Mouse (Mus musculus) CD8-positive naive resting alpha-beta T cell, adult 2 months (primary cell): ENCODE results near the gene Gpr82.

ENCODE experiments used
- DNase-seq, 2 experiments: peaks; one replicate each; pipeline ENCODE4 v3.0.0; 2022; ENCODE audit warnings: low read depth in 2 of 2, low spot score in 2 of 2

Gpr82 gene

GRCm38 (mm10) chrX:13661063-13661462, at the start of gene Gpr82:
Gpr82 (plus strand) TSS chrX:13661363.
- no peak for DNase-seq

- DNase-seq: no peak
These were observed 49.0 kb upstream of the Gpr82 start for GRCm38 (mm10) chrX:13612115-13612514.

- no peak for DNase-seq
These were observed 44.4 kb upstream of the Gpr82 start for GRCm38 (mm10) chrX:13616726-13617125.

GRCm38 (mm10) chrX:13617294-13617693, 43.9 kb upstream of the Gpr82 start:
- DNase-seq: no peak

GRCm38 (mm10) chrX:13618476-13618875, 42.7 kb upstream of the Gpr82 start:
- DNase-seq: no peak

GRCm38 (mm10) chrX:13621473-13621872, 39.7 kb upstream of the Gpr82 start:
- no peak for DNase-seq

- no peak for DNase-seq
These were observed 38.5 kb upstream of the Gpr82 start for GRCm38 (mm10) chrX:13622654-13623053.

- no peak for DNase-seq
These were observed 29.4 kb upstream of the Gpr82 start, which contains the start of gene Gpr34 for GRCm38 (mm10) chrX:13631599-13632283. Gpr34 (plus strand) TSS chrX:13632089.

- no peak for DNase-seq
These were observed 24.8 kb upstream of the Gpr82 start for GRCm38 (mm10) chrX:13636398-13636797.

- no peak for DNase-seq
These were observed 22.3 kb upstream of the Gpr82 start for GRCm38 (mm10) chrX:13638894-13639293.

- DNase-seq: no peak
These were observed 9.3 kb upstream of the Gpr82 start for GRCm38 (mm10) chrX:13651889-13652288.

- DNase-seq: no peak
These were observed 8.9 kb upstream of the Gpr82 start for GRCm38 (mm10) chrX:13652291-13652690.

GRCm38 (mm10) chrX:13655005-13655421, 6.2 kb upstream of the Gpr82 start:
- peak in 1 of 2 experiments; percentile 21 for DNase-seq

- no peak for DNase-seq
These were observed 5.3 kb upstream of the Gpr82 start for GRCm38 (mm10) chrX:13655906-13656305.

GRCm38 (mm10) chrX:13656721-13657120, 4.4 kb upstream of the Gpr82 start:
- peak; percentile 19 to 27 for DNase-seq

GRCm38 (mm10) chrX:13658616-13659140, 2.5 kb upstream of the Gpr82 start:
- no peak for DNase-seq

- no peak for DNase-seq
These were observed 1.8 kb upstream of the Gpr82 start for GRCm38 (mm10) chrX:13659201-13659890.

- DNase-seq: no peak
These were observed 7.7 kb downstream of the Gpr82 start for GRCm38 (mm10) chrX:13668867-13669266.

- DNase-seq: no peak
These were observed 9.2 kb downstream of the Gpr82 start for GRCm38 (mm10) chrX:13670342-13670741.

- no peak for DNase-seq
These were observed 11.8 kb downstream of the Gpr82 start for GRCm38 (mm10) chrX:13673001-13673400.

- DNase-seq: no peak
These were observed 20.6 kb downstream of the Gpr82 start for GRCm38 (mm10) chrX:13681748-13682147.

GRCm38 (mm10) chrX:13686589-13686988, 25.4 kb downstream of the Gpr82 start:
- no peak for DNase-seq
